Mouse (Mus musculus) erythroblast, embryonic 14.5 days (primary cell): ENCODE results near the gene Chrna7.

Experiments
- GATA1 ChIP-seq: IDR thresholded peaks from 2 replicates; pipeline ENCODE4 v1.6.1; 2012; ENCODE audit warnings: low read length, inconsistent platforms, mixed read lengths
- TAL1 ChIP-seq: IDR thresholded peaks from 3 replicates; pipeline ENCODE4 v1.6.1; 2012; ENCODE audit warnings: low read length, inconsistent platforms, mixed read lengths

GRCm38 (mm10) chr7:63085954-63086353 is 126.4 kb downstream of the Chrna7 start:
- TF ChIP-seq TAL1 (no peak), GATA1 (no peak)
